Mouse (Mus musculus): ENCODE results near the gene Txn1. TPM values are rescaled to one million over a fixed set of nuclear protein-coding genes. Genes with fewer than 3 reads are reported as not detected.
A peak's percentile ranks its signal among the peaks of the same experiment; 100 is the strongest.

The Txn1 gene
- polyA plus RNA-seq, 1 experiment from 2014 or later = 702 TPM

- 0 out of 2 replicates have a peak overlapping the region, but pooled peaks have one; percentile 54 for H3K9ac ChIP-seq (ENCODE audit: low read depth, low read length)
- no peaks in the 10 kb centered on the region for H3K9me3 ChIP-seq (ENCODE audit: control insufficient read depth)
- 27% methylated on average over 4 of the region's 4 CpGs for WGBS
- H3K4me3 ChIP-seq (ENCODE audit: low read depth, low read length) = peak overlapping the region; percentile 42
- H3K4me1 ChIP-seq (replicated peaks; ENCODE audit: control insufficient read depth, insufficient read depth, low read length) = 0 out of 2 replicates have a peak, but pooled peaks cover 2% of the 10 kb centered on the region
- TF ChIP-seq CTCF (IDR thresholded peaks at IDR 0.05; ENCODE audit: low read depth) = no peak
- peak overlapping the region; percentile 89 for H3K27ac ChIP-seq (ENCODE audit: low read depth, low read length)
- peak overlapping the region; percentile 68 for H3K4me2 ChIP-seq (replicated peaks; ENCODE audit: low read depth)
- H3K27me3 ChIP-seq (replicated peaks; ENCODE audit: control insufficient read depth, insufficient read depth, low read length) = no peaks in the 10 kb centered on the region
- no peaks in the 10 kb centered on the region for H3K36me3 ChIP-seq (ENCODE audit: control insufficient read depth, insufficient read depth)
- ATAC-seq = peak; percentile 58
Observed at GRCm38 (mm10) chr4:57916711-57917110, 39.5 kb downstream of the Txn1 start.

GRCm38 (mm10) chr4:57916201-57916661, 40.0 kb downstream of the Txn1 start, which contains the start of gene D630039A03Rik:
TSS of gene D630039A03Rik (minus strand) at chr4:57916297.
- TF ChIP-seq CTCF (IDR thresholded peaks at IDR 0.05; ENCODE audit: low read depth) = no peak
- H3K27me3 ChIP-seq (replicated peaks; ENCODE audit: control insufficient read depth, insufficient read depth, low read length) = no peaks in the 10 kb centered on the region
- peak within 1 kb of the TSS; percentile 68 for H3K4me2 ChIP-seq (replicated peaks; ENCODE audit: low read depth)
- peak within 1 kb of the TSS; percentile 89 for H3K27ac ChIP-seq (ENCODE audit: low read depth, low read length)
- peak within 1 kb of the TSS; percentile 42 for H3K4me3 ChIP-seq (ENCODE audit: low read depth, low read length)
- H3K36me3 ChIP-seq (ENCODE audit: control insufficient read depth, insufficient read depth) = no peaks in the 10 kb centered on the region
- H3K9me3 ChIP-seq (ENCODE audit: control insufficient read depth) = no peaks in the 10 kb centered on the region
- peak; percentile 80 for ATAC-seq
- H3K4me1 ChIP-seq (replicated peaks; ENCODE audit: control insufficient read depth, insufficient read depth, low read length) = 0 out of 2 replicates have a peak, but pooled peaks cover 2% of the 10 kb centered on the region
- H3K9ac ChIP-seq (ENCODE audit: low read depth, low read length) = peak within 1 kb of the TSS; percentile 54
- 5% methylated on average over 9 of the region's 9 CpGs for WGBS

- 0 out of 2 replicates have a peak, but pooled peaks cover 2% of the 10 kb centered on the region for H3K4me1 ChIP-seq (replicated peaks; ENCODE audit: control insufficient read depth, insufficient read depth, low read length)
- H3K9me3 ChIP-seq (ENCODE audit: control insufficient read depth) = no peaks in the 10 kb centered on the region
- ATAC-seq = peak; percentile 45
- peak overlapping the region; percentile 89 for H3K27ac ChIP-seq (ENCODE audit: low read depth, low read length)
- no peaks in the 10 kb centered on the region for H3K36me3 ChIP-seq (ENCODE audit: control insufficient read depth, insufficient read depth)
- no peak for TF ChIP-seq CTCF (IDR thresholded peaks at IDR 0.05; ENCODE audit: low read depth)
- H3K27me3 ChIP-seq (replicated peaks; ENCODE audit: control insufficient read depth, insufficient read depth, low read length) = no peaks in the 10 kb centered on the region
- 19% methylated on average over 17 of the region's 17 CpGs for WGBS
- peak overlapping the region; percentile 54 for H3K9ac ChIP-seq (ENCODE audit: low read depth, low read length)
- peak overlapping the region; percentile 68 for H3K4me2 ChIP-seq (replicated peaks; ENCODE audit: low read depth)
- H3K4me3 ChIP-seq (ENCODE audit: low read depth, low read length) = peak overlapping the region; percentile 42
Observed at GRCm38 (mm10) chr4:57915216-57915965, 40.8 kb downstream of the Txn1 start.

GRCm38 (mm10) chr4:57914193-57915190, 41.7 kb downstream of the Txn1 start:
- Histone ChIP-seq H3K4me1 (replicated peaks; ENCODE audit: control insufficient read depth, insufficient read depth, low read length) (0 out of 2 replicates have a peak, but pooled peaks cover 2% of the 10 kb centered on the region), H3K4me3 (ENCODE audit: low read depth, low read length) (peak overlapping the region; percentile 42), H3K9me3 (ENCODE audit: control insufficient read depth) (no peaks in the 10 kb centered on the region), H3K27ac (ENCODE audit: low read depth, low read length) (peak overlapping the region; percentile 89; the same call in 1 of the 2 replicates), H3K36me3 (ENCODE audit: control insufficient read depth, insufficient read depth) (no peaks in the 10 kb centered on the region), H3K9ac (ENCODE audit: low read depth, low read length) (peak overlapping the region; percentile 54), H3K27me3 (replicated peaks; ENCODE audit: control insufficient read depth, insufficient read depth, low read length) (no peaks in the 10 kb centered on the region), H3K4me2 (replicated peaks; ENCODE audit: low read depth) (peak overlapping the region; percentile 68)
- peak; percentile 70 for TF ChIP-seq CTCF (IDR thresholded peaks at IDR 0.05; ENCODE audit: low read depth)
- peak; percentile 53 for ATAC-seq
- WGBS = 34% methylated on average over 9 of the region's 10 CpGs

GRCm38 (mm10) chr4:57913021-57913420, 43.2 kb downstream of the Txn1 start:
- Histone ChIP-seq H3K27ac (ENCODE audit: low read depth, low read length) (no peak overlapping the region), H3K36me3 (ENCODE audit: control insufficient read depth, insufficient read depth) (peaks cover 8% of the 10 kb centered on the region; the same call in 1 of the 2 replicates), H3K4me3 (ENCODE audit: low read depth, low read length) (no peak overlapping the region), H3K4me2 (replicated peaks; ENCODE audit: low read depth) (peak overlapping the region; percentile 68), H3K4me1 (replicated peaks; ENCODE audit: control insufficient read depth, insufficient read depth, low read length) (0 out of 2 replicates have a peak, but pooled peaks cover 2% of the 10 kb centered on the region), H3K27me3 (replicated peaks; ENCODE audit: control insufficient read depth, insufficient read depth, low read length) (no peaks in the 10 kb centered on the region), H3K9ac (ENCODE audit: low read depth, low read length) (no peak overlapping the region), H3K9me3 (ENCODE audit: control insufficient read depth) (no peaks in the 10 kb centered on the region)
- TF ChIP-seq CTCF (IDR thresholded peaks at IDR 0.05; ENCODE audit: low read depth) = no peak
- no peak for ATAC-seq
